Mouse (Mus musculus) gastrocnemius, postnatal 14 days (tissue): Measurements from ENCODE around the gene Lpcat3. TPM values are rescaled to one million over a fixed set of nuclear protein-coding genes. Genes with fewer than 3 reads are reported as not detected.

Source experiments
- DNase-seq: peaks from one replicate; pipeline ENCODE4 v3.0.0; 2021; ENCODE audit warnings: mixed read lengths
- intact Hi-C: fragments of 180-260 bp; cut with DNase I; formaldehyde crosslinking; loops from one replicate; pipeline ENCODE4 v1.15.1; 2025; ENCODE audit warnings: low total_unique reads
- microRNA-seq, 2 experiments: library from miRNA; unstranded; fragments of <30 nt; microRNA quantifications; one replicate each; pipeline ENCODE4 v1.2.0; 2021
- total RNA-seq, 2 experiments: library from RNA; stranded (reverse); gene quantifications; 2 replicates each; pipeline ENCODE4 v1.2.3; 2021

Lpcat3 gene
- total RNA-seq, 2 experiments from 2014 or later = 26.3 to 32.3 TPM

GRCm38 (mm10) chr6:124746296-124746605 is 83.4 kb downstream of the Lpcat3 start:
- intact Hi-C loops = loop anchor here (5.0 kb wide), 1 partner anchor 34 kb away; the partner anchor contains the start of genes Emg1 and Phb2
- DNase-seq = no peak

- intact Hi-C loops = loop anchor here (5.0 kb wide), 1 partner anchor 35 kb away; the partner anchor contains the start of genes Emg1 and Phb2
- no peak for DNase-seq
These were observed 84.1 kb downstream of the Lpcat3 start for GRCm38 (mm10) chr6:124746654-124747632.

GRCm38 (mm10) chr6:124750405-124750804 is 87.6 kb downstream of the Lpcat3 start:
- intact Hi-C loops = no loop called here
- no peak for DNase-seq

- DNase-seq = no peak
- intact Hi-C loops = no loop called here
These were observed 91.0 kb downstream of the Lpcat3 start for GRCm38 (mm10) chr6:124753861-124754260.

Small RNA genes within 50 kb of the gene (microRNA-seq; reads per million reads assigned to microRNA genes)
- 0 to 0.64 reads per million in 2 experiments for gene Mir141
- 11.5 to 13.5 reads per million in 2 experiments for gene Mir200c

Other genes starting within 250 kb of the Lpcat3 start
- 10 to 100 TPM; 23.0 to 24.0 TPM for gene Pex5, start 248.0 kb upstream of the Lpcat3 start, total RNA-seq
- gene Clstn3, start 198.2 kb upstream of the Lpcat3 start, total RNA-seq = 1 to 10 TPM in 1 of 2 experiments, under 1 TPM in 1; 0.60 to 1.6 TPM
- 1 to 10 TPM in 1 of 2 experiments, under 1 TPM in 1; 0.64 to 1.2 TPM for gene C1rl, start 169.9 kb upstream of the Lpcat3 start, total RNA-seq
- 10 to 100 TPM; 11.8 to 16.3 TPM for gene C1ra, start 150.6 kb upstream of the Lpcat3 start, total RNA-seq
- gene C1s1, start 120.7 kb upstream of the Lpcat3 start, total RNA-seq = 10 to 100 TPM; 31.6 to 40.4 TPM
- 1 to 10 TPM; 1.3 to 2.3 TPM for gene C1rb, start 92.7 kb upstream of the Lpcat3 start, total RNA-seq
- under 1 TPM; 0.78 to 0.96 TPM for gene C1s2, start 26.9 kb upstream of the Lpcat3 start, total RNA-seq
- gene Emg1, start 49.2 kb downstream of the Lpcat3 start, total RNA-seq = 10 to 100 TPM; 51.8 to 57.5 TPM
- gene Phb2, start 49.3 kb downstream of the Lpcat3 start, total RNA-seq = 100 to 1,000 TPM; 179 to 184 TPM
- 1 to 10 TPM; 1.7 to 1.9 TPM for gene Ptpn6, start 75.7 kb downstream of the Lpcat3 start, total RNA-seq
- gene Grcc10, start 78.3 kb downstream of the Lpcat3 start, total RNA-seq = 100 to 1,000 TPM; 207 to 228 TPM
- not detected for gene Gm45234, start 93.0 kb downstream of the Lpcat3 start, total RNA-seq
- 10 to 100 TPM; 30.8 to 35.8 TPM for gene Atn1, start 93.5 kb downstream of the Lpcat3 start, total RNA-seq
- 1 to 10 TPM; 1.9 to 2.3 TPM for gene Eno2, start 106.6 kb downstream of the Lpcat3 start, total RNA-seq
- not detected for gene Lrrc23, start 116.7 kb downstream of the Lpcat3 start, total RNA-seq
- gene Spsb2, start 145.6 kb downstream of the Lpcat3 start, total RNA-seq = 1 to 10 TPM; 3.7 to 4.8 TPM
- 1,000 to 10,000 TPM; 2,868 to 2,952 TPM for gene Tpi1, start 151.3 kb downstream of the Lpcat3 start, total RNA-seq
- gene Usp5, start 166.5 kb downstream of the Lpcat3 start, total RNA-seq = 10 to 100 TPM; 55.3 to 61.9 TPM
- gene Cdca3, start 166.5 kb downstream of the Lpcat3 start, total RNA-seq = 1 to 10 TPM; 4.6 to 5.0 TPM
- gene Gnb3, start 177.2 kb downstream of the Lpcat3 start, total RNA-seq = 1 to 10 TPM; 6.6 to 7.0 TPM
- gene P3h3, start 194.7 kb downstream of the Lpcat3 start, total RNA-seq = 10 to 100 TPM; 19.7 to 24.2 TPM
- under 1 TPM; 0.33 to 0.45 TPM for gene Gpr162, start 201.0 kb downstream of the Lpcat3 start, total RNA-seq
- under 1 TPM; 0.27 to 0.51 TPM for gene Cd4, start 225.2 kb downstream of the Lpcat3 start, total RNA-seq
- gene Lag3, start 248.7 kb downstream of the Lpcat3 start, total RNA-seq = under 1 TPM; 0.43 to 0.62 TPM